Mouse (Mus musculus) hindbrain, embryonic 12.5 days (tissue): ENCODE data around the gene Klf1. TPM values are rescaled to one million over a fixed set of nuclear protein-coding genes. Genes with fewer than 3 reads are reported as not detected.

Source experiments
- ATAC-seq: fragments of 200-750 bp; cut with Nextera tagmentation; 2 replicates; pipeline ENCODE4 v1.8.0; 2017; ENCODE audit warnings: moderate TSS enrichment; ENCODE audit not compliant: low FRiP score
- H3K27ac ChIP-seq: fragments of 300-500 bp; sonication (generic); 2 replicates; pipeline ENCODE4 v1.5.1; 2016; ENCODE audit warnings: mild to moderate bottlenecking
- H3K27me3 ChIP-seq: fragments of 300-500 bp; sonication (generic); 2 replicates; pipeline ENCODE4 v1.6.1; 2016; ENCODE audit warnings: mild to moderate bottlenecking
- H3K36me3 ChIP-seq: fragments of 300-500 bp; sonication (generic); 2 replicates; pipeline ENCODE4 v1.6.1; 2016; ENCODE audit warnings: mild to moderate bottlenecking
- H3K4me1 ChIP-seq: fragments of 300-500 bp; sonication (generic); 2 replicates; pipeline ENCODE4 v1.6.1; 2016
- H3K4me2 ChIP-seq: fragments of 300-500 bp; sonication (generic); replicated peaks from 2 replicates; pipeline ENCODE4 v1.6.1; 2016; ENCODE audit warnings: mild to moderate bottlenecking
- H3K4me3 ChIP-seq: fragments of 300-500 bp; sonication (generic); 2 replicates; pipeline ENCODE4 v1.5.1; 2016; ENCODE audit warnings: mild to moderate bottlenecking
- H3K9ac ChIP-seq: fragments of 300-500 bp; sonication (generic); 2 replicates; pipeline ENCODE4 v1.6.1; 2016; ENCODE audit warnings: mild to moderate bottlenecking, moderate library complexity
- H3K9me3 ChIP-seq: fragments of 300-500 bp; sonication (generic); replicated peaks from 2 replicates; pipeline ENCODE4 v1.6.1; 2016; ENCODE audit warnings: mild to moderate bottlenecking
- WGBS: fragments of 180-500 bp; shearing (Covaris S2); methylation state at CpG from one replicate; pipeline ENCODE4 v1.1.7; 2016; 5-methylcytosine and 5-hydroxymethylcytosine counted together
- polyA plus RNA-seq: library from polyadenylated mRNA; unstranded; fragments of >200 nt; fragmentation: Nextera tagmentation; extraction: Ambion mirVana; gene quantifications from 2 replicates; pipeline ENCODE4 v1.2.1, GENCODE M21; 2016

Gene Klf1
- polyA plus RNA-seq, 1 experiment from 2014 or later = 4.2 TPM

GRCm38 (mm10) chr8:84927513-84927912 is 25.8 kb downstream of the Klf1 start:
- 93% methylated on average over 1 of the region's 1 CpGs for WGBS
- Histone ChIP-seq H3K4me2 (no peak overlapping the region), H3K4me3 (no peak overlapping the region), H3K27me3 (peaks cover 55% of the 10 kb centered on the region), H3K9ac (no peak overlapping the region), H3K27ac (no peak overlapping the region), H3K9me3 (no peaks in the 10 kb centered on the region), H3K4me1 (peaks cover 12% of the 10 kb centered on the region), H3K36me3 (peaks cover 55% of the 10 kb centered on the region)
- no peak for ATAC-seq

GRCm38 (mm10) chr8:84928456-84929306 is 27.0 kb downstream of the Klf1 start:
- peaks cover 60% of the 10 kb centered on the region for H3K27me3 ChIP-seq
- H3K4me1 ChIP-seq = peaks cover 13% of the 10 kb centered on the region
- ATAC-seq = peak; percentile 79
- peaks cover 47% of the 10 kb centered on the region for H3K36me3 ChIP-seq
- 3% methylated on average over 51 of the region's 52 CpGs for WGBS
- peak overlapping the region; percentile 36 for H3K4me3 ChIP-seq
- peak overlapping the region; percentile 45 for H3K9ac ChIP-seq
- no peak overlapping the region for H3K27ac ChIP-seq
- H3K4me2 ChIP-seq = peak overlapping the region; percentile 64
- H3K9me3 ChIP-seq = no peaks in the 10 kb centered on the region

GRCm38 (mm10) chr8:84930582-84930981 is 28.9 kb downstream of the Klf1 start:
- Histone ChIP-seq H3K27me3 (peaks cover 67% of the 10 kb centered on the region), H3K36me3 (peaks cover 33% of the 10 kb centered on the region), H3K9me3 (no peaks in the 10 kb centered on the region), H3K4me2 (no peak overlapping the region), H3K27ac (no peak overlapping the region), H3K4me1 (peaks cover 32% of the 10 kb centered on the region), H3K4me3 (no peak overlapping the region), H3K9ac (no peak overlapping the region)
- 88% methylated on average over 13 of the region's 13 CpGs for WGBS
- ATAC-seq = no peak

GRCm38 (mm10) chr8:84933767-84934559 is 32.2 kb downstream of the Klf1 start:
- WGBS = 78% methylated on average over 16 of the region's 16 CpGs
- Histone ChIP-seq H3K4me2 (peak overlapping the region; percentile 65), H3K4me3 (peak overlapping the region; percentile 70), H3K4me1 (peaks cover 37% of the 10 kb centered on the region), H3K27me3 (peaks cover 76% of the 10 kb centered on the region), H3K9ac (peak overlapping the region; percentile 14), H3K27ac (no peak overlapping the region), H3K9me3 (no peaks in the 10 kb centered on the region), H3K36me3 (peaks cover 15% of the 10 kb centered on the region; the same call in 1 of the 2 replicates)
- ATAC-seq = no peak

GRCm38 (mm10) chr8:84934860-84935259 is 33.1 kb downstream of the Klf1 start:
- H3K27me3 ChIP-seq = peaks cover 68% of the 10 kb centered on the region
- 2% methylated on average over 15 of the region's 15 CpGs for WGBS

GRCm38 (mm10) chr8:84935489-84935888 is 33.8 kb downstream of the Klf1 start:
- Histone ChIP-seq H3K4me1 (peaks cover 31% of the 10 kb centered on the region), H3K4me3 (peak overlapping the region; percentile 70), H3K36me3 (peaks cover 13% of the 10 kb centered on the region; the same call in 1 of the 2 replicates), H3K9ac (peak overlapping the region; percentile 89; the same call in 1 of the 2 replicates), H3K27me3 (peaks cover 65% of the 10 kb centered on the region), H3K27ac (peak overlapping the region; percentile 53), H3K9me3 (no peaks in the 10 kb centered on the region), H3K4me2 (peak overlapping the region; percentile 65)
- ATAC-seq = peak; percentile 29; the same call in 1 of the 2 replicates
- 8% methylated on average over 14 of the region's 14 CpGs for WGBS

More at GRCm38 (mm10) chr8:84934860-84935259, 33.1 kb downstream of the Klf1 start:
- H3K4me3 ChIP-seq = peak overlapping the region; percentile 70
- H3K9ac ChIP-seq = peak overlapping the region; percentile 89
- H3K4me1 ChIP-seq = peaks cover 31% of the 10 kb centered on the region
- H3K36me3 ChIP-seq = peaks cover 15% of the 10 kb centered on the region; the same call in 1 of the 2 replicates
- ATAC-seq = peak; percentile 61
- peak overlapping the region; percentile 65 for H3K4me2 ChIP-seq
- H3K27ac ChIP-seq = peak overlapping the region; percentile 53
- H3K9me3 ChIP-seq = no peaks in the 10 kb centered on the region

GRCm38 (mm10) chr8:84936041-84936961 is 34.6 kb downstream of the Klf1 start:
- Histone ChIP-seq H3K4me3 (peak overlapping the region; percentile 70), H3K36me3 (peaks cover 8% of the 10 kb centered on the region; the same call in 1 of the 2 replicates), H3K4me2 (peak overlapping the region; percentile 65), H3K4me1 (peaks cover 31% of the 10 kb centered on the region), H3K27ac (peak overlapping the region; percentile 96), H3K9ac (peak overlapping the region; percentile 89), H3K9me3 (no peaks in the 10 kb centered on the region), H3K27me3 (peaks cover 67% of the 10 kb centered on the region)
- ATAC-seq = peak; percentile 53
- WGBS = 16% methylated on average over 23 of the region's 23 CpGs

- ATAC-seq = peak; percentile 72
These were observed 35.3 kb downstream of the Klf1 start, which contains the start of gene Mast1 for GRCm38 (mm10) chr8:84936962-84937546. Gene Mast1, minus strand, starts transcription at chr8:84937359.

GRCm38 (mm10) chr8:84937620-84938485 is 36.1 kb downstream of the Klf1 start:
- Histone ChIP-seq H3K27me3 (peaks cover 58% of the 10 kb centered on the region), H3K4me2 (peak overlapping the region; percentile 65), H3K4me1 (peaks cover 31% of the 10 kb centered on the region), H3K36me3 (no peaks in the 10 kb centered on the region), H3K27ac (peak overlapping the region; percentile 96; the same call in 1 of the 2 replicates), H3K4me3 (peak overlapping the region; percentile 70), H3K9ac (peak overlapping the region; percentile 89; the same call in 1 of the 2 replicates), H3K9me3 (no peaks in the 10 kb centered on the region)
- ATAC-seq = no peak
- WGBS = 66% methylated on average over 13 of the region's 13 CpGs

More at GRCm38 (mm10) chr8:84936962-84937546, 35.3 kb downstream of the Klf1 start, which contains the start of gene Mast1:
- peak within 1 kb of the TSS; percentile 70 for H3K4me3 ChIP-seq
- no peaks in the 10 kb centered on the region for H3K9me3 ChIP-seq
- H3K4me2 ChIP-seq = peak within 1 kb of the TSS; percentile 65
- peaks cover 2% of the 10 kb centered on the region; the same call in 1 of the 2 replicates for H3K36me3 ChIP-seq
- peaks cover 62% of the 10 kb centered on the region for H3K27me3 ChIP-seq
- H3K4me1 ChIP-seq = peaks cover 31% of the 10 kb centered on the region
- peak within 1 kb of the TSS; percentile 89 for H3K9ac ChIP-seq
- peak within 1 kb of the TSS; percentile 96 for H3K27ac ChIP-seq
- WGBS = under 1% methylated on average over 49 of the region's 50 CpGs

- Histone ChIP-seq H3K9me3 (no peaks in the 10 kb centered on the region), H3K4me1 (peaks cover 27% of the 10 kb centered on the region), H3K4me2 (no peak overlapping the region), H3K9ac (no peak overlapping the region), H3K36me3 (no peaks in the 10 kb centered on the region), H3K27ac (no peak overlapping the region), H3K27me3 (peaks cover 68% of the 10 kb centered on the region), H3K4me3 (no peak overlapping the region)
- WGBS = 24% methylated on average over 4 of the region's 4 CpGs
- ATAC-seq = no peak
These were observed 42.0 kb downstream of the Klf1 start for GRCm38 (mm10) chr8:84943699-84944098.
